Comparison of ENCODE assay signal across 28 mouse cellular contexts in the genomic region with DNA sequence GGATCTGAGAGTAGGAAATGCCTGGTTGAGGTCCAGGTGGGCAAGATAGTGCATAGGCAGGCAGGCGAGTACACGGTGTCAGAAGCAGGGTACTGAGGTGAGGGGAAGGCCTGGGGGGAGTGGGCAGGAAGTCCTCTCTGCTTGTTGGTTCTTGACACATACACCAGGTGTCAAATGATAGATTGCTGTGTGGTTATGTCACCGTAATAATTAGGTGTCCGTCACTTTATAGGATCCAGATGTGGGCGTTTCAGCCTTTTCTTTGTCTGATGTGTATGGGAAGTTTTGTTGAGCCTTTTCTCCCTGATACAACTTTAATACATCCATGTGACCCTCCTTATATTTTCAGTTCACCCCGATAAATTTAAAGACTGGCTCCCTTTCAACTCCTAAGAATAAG. TPM values are rescaled to one million over a fixed set of nuclear protein-coding genes. Genes with fewer than 3 reads are reported as not detected.
A peak's percentile ranks its signal among the peaks of the same experiment; 100 is the strongest.
DNase-seq lines count a peak whose midpoint lies in the region; ATAC-seq lines count a peak whose summit lies in the region.
"Had no signal": no experiment of that assay in that cellular context is flagged by ENCODE, and none has a peak within 500 bp of the region (broad histone marks: within the 10 kb centered on the region; RNA-seq: fewer than 3 reads in every experiment).

No protein-coding gene starts in this region.

- WGBS in embryonic facial prominence, embryonic 10.5 days, result 64% methylated on average over 6 of the region's 6 CpGs
- 27% methylated on average over 6 of the region's 6 CpGs for WGBS in limb, embryonic 10.5 days
- 77% methylated on average over 6 of the region's 6 CpGs for WGBS in kidney, embryonic 16.5 days

- H3K4me3 ChIP-seq in embryonic facial prominence, embryonic 10.5 days, result no peak overlapping the region
- H3K4me3 ChIP-seq in limb, embryonic 10.5 days, result no peak overlapping the region
- no peak overlapping the region for H3K4me3 ChIP-seq in kidney, embryonic 16.5 days (ENCODE audit: low read length)
- H3K4me3 ChIP-seq: embryonic facial prominence, embryonic 12.5 days; embryonic facial prominence, embryonic 15.5 days; heart, embryonic 12.5 days; heart, embryonic 15.5 days; hindbrain, embryonic 10.5 days; hindbrain, embryonic 13.5 days had no signal

- H3K4me2 ChIP-seq in kidney, embryonic 16.5 days (replicated peaks; ENCODE audit: low read depth, low read length), result no peak overlapping the region
- H3K4me2 ChIP-seq: embryonic facial prominence, embryonic 12.5 days; embryonic facial prominence, embryonic 15.5 days; heart, embryonic 12.5 days; heart, embryonic 15.5 days; hindbrain, embryonic 13.5 days had no signal

- peak; percentile 48 for DNase-seq in embryo, embryonic 10.5 days (ENCODE audit: low spot score)
- DNase-seq in embryonic facial prominence, embryonic 10.5 days (ENCODE audit: low spot score), result peak; percentile 20
- peak; percentile 65 for DNase-seq in limb, embryonic 10.5 days (ENCODE audit: low spot score)
- DNase-seq in mesoderm, embryonic 11.5 days (ENCODE audit: low read depth, low spot score), result peak; percentile 28
- DNase-seq in ovary, postnatal 14 days (ENCODE audit: low spot score), result no peak
- no peak for DNase-seq in thymus, postnatal 10 days (ENCODE audit: low spot score in 2 of 2)
- DNase-seq: adrenal gland, postnatal 10 days; B cell, adult 2 months; cerebellum, adult 11-12 months; cerebellum, adult 8-10 months; cerebellum, postnatal 10 days; cerebellum, postnatal 36 days; forebrain, postnatal 0 days; gastrocnemius, postnatal 25 days; heart, adult 18-20 months; heart, postnatal 10 days; heart, postnatal 36 days had no signal

- H3K27ac ChIP-seq in embryonic facial prominence, embryonic 10.5 days (replicated peaks), result no peak overlapping the region
- peak overlapping the region; percentile 73 for H3K27ac ChIP-seq in limb, embryonic 10.5 days
- no peak overlapping the region for H3K27ac ChIP-seq in kidney, embryonic 16.5 days (ENCODE audit: low read length)
- H3K27ac ChIP-seq: embryonic facial prominence, embryonic 12.5 days; embryonic facial prominence, embryonic 15.5 days; heart, embryonic 15.5 days; hindbrain, embryonic 10.5 days; hindbrain, embryonic 13.5 days had no signal

- H3K27me3 ChIP-seq in embryonic facial prominence, embryonic 10.5 days (replicated peaks; ENCODE audit: low read depth, poor library complexity, severe bottlenecking), result no peaks in the 10 kb centered on the region
- H3K27me3 ChIP-seq in limb, embryonic 10.5 days (ENCODE audit: low read depth, poor library complexity, severe bottlenecking), result no peaks in the 10 kb centered on the region
- H3K27me3 ChIP-seq in kidney, embryonic 16.5 days (ENCODE audit: insufficient read depth, low read length), result no peaks in the 10 kb centered on the region
- H3K27me3 ChIP-seq: embryonic facial prominence, embryonic 12.5 days; embryonic facial prominence, embryonic 15.5 days; heart, embryonic 15.5 days; hindbrain, embryonic 13.5 days had no signal

- H3K4me1 ChIP-seq in embryonic facial prominence, embryonic 10.5 days, result peaks cover 14% of the 10 kb centered on the region
- H3K4me1 ChIP-seq in limb, embryonic 10.5 days, result peaks cover 26% of the 10 kb centered on the region
- no peaks in the 10 kb centered on the region for H3K4me1 ChIP-seq in kidney, embryonic 16.5 days (ENCODE audit: insufficient read depth, low read length)
- H3K4me1 ChIP-seq: embryonic facial prominence, embryonic 12.5 days; embryonic facial prominence, embryonic 15.5 days; heart, embryonic 12.5 days; heart, embryonic 15.5 days had no signal

- H3K9ac ChIP-seq in kidney, embryonic 16.5 days (replicated peaks; ENCODE audit: low read length), result no peak overlapping the region
- H3K9ac ChIP-seq: embryonic facial prominence, embryonic 12.5 days; embryonic facial prominence, embryonic 15.5 days; forebrain, postnatal 0 days; heart, embryonic 12.5 days; heart, embryonic 15.5 days; hindbrain, embryonic 13.5 days had no signal

- no peaks in the 10 kb centered on the region for H3K36me3 ChIP-seq in embryonic facial prominence, embryonic 10.5 days (replicated peaks)
- H3K36me3 ChIP-seq in limb, embryonic 10.5 days, result no peaks in the 10 kb centered on the region
- no peaks in the 10 kb centered on the region for H3K36me3 ChIP-seq in kidney, embryonic 16.5 days (ENCODE audit: insufficient read depth, low read length)
- H3K36me3 ChIP-seq: embryonic facial prominence, embryonic 12.5 days; embryonic facial prominence, embryonic 15.5 days; G1E; heart, embryonic 12.5 days; heart, embryonic 15.5 days; hindbrain, embryonic 10.5 days; hindbrain, embryonic 13.5 days had no signal

- H3K9me3 ChIP-seq in embryonic facial prominence, embryonic 10.5 days, result no peaks in the 10 kb centered on the region
- no peaks in the 10 kb centered on the region for H3K9me3 ChIP-seq in limb, embryonic 10.5 days (replicated peaks)
- no peaks in the 10 kb centered on the region for H3K9me3 ChIP-seq in kidney, embryonic 16.5 days (ENCODE audit: low read length)
- H3K9me3 ChIP-seq: embryonic facial prominence, embryonic 12.5 days; embryonic facial prominence, embryonic 15.5 days; heart, embryonic 12.5 days; heart, embryonic 15.5 days; hindbrain, embryonic 10.5 days; hindbrain, embryonic 13.5 days had no signal

- ATAC-seq in kidney, embryonic 16.5 days (ENCODE audit: low FRiP score, low TSS enrichment), result no peak
- ATAC-seq: forebrain, embryonic 14.5 days; forebrain, postnatal 0 days; hindbrain, embryonic 16.5 days; Patski had no signal

RNA-seq across cellular contexts. Expression of a gene that starts 19.5 kb away (rescaled TPM):
- 0.04 and 0.14 TPM in 2 replicates for polyA plus RNA-seq in embryonic facial prominence, embryonic 10.5 days (2016; fragmentation: Nextera tagmentation; extraction: Ambion mirVana)
- polyA plus RNA-seq in limb, embryonic 10.5 days (2016; fragmentation: Nextera tagmentation; extraction: Ambion mirVana), result 0.01 and 0.09 TPM in 2 replicates
- 0.05 and 0.14 TPM in 2 replicates for polyA plus RNA-seq in kidney, embryonic 16.5 days (2015; fragmentation: Nextera tagmentation; extraction: Ambion mirVana)
- polyA plus RNA-seq: G1E had no signal

RNA-seq across cellular contexts. Expression of a gene that starts 31.8 kb away (rescaled TPM):
- polyA plus RNA-seq in embryonic facial prominence, embryonic 10.5 days (2016; fragmentation: Nextera tagmentation; extraction: Ambion mirVana), result 10.2 and 10.9 TPM in 2 replicates
- 10.0 and 10.6 TPM in 2 replicates for polyA plus RNA-seq in limb, embryonic 10.5 days (2016; fragmentation: Nextera tagmentation; extraction: Ambion mirVana)
- 10.1 and 10.8 TPM in 2 replicates for polyA plus RNA-seq in kidney, embryonic 16.5 days (2015; fragmentation: Nextera tagmentation; extraction: Ambion mirVana)

Comparison
In these comparisons a context has a peak if more than half of its experiments do, and no peak if none do; other contexts are left out.
1. DNase-seq: peak in embryo, embryonic 10.5 days (single experiment), embryonic facial prominence, embryonic 10.5 days (single experiment), limb, embryonic 10.5 days (single experiment) and mesoderm, embryonic 11.5 days (single experiment); none in ovary, postnatal 14 days (single experiment) and thymus, postnatal 10 days (0 of 2).